Mouse (Mus musculus) gastrocnemius, adult 2 months (tissue): ENCODE results near the gene Hoxb6. TPM values are rescaled to one million over a fixed set of nuclear protein-coding genes. Genes with fewer than 3 reads are reported as not detected.

Experiments used
- DNase-seq: peaks from one replicate; pipeline ENCODE4 v3.0.0; 2022
- H3K27ac ChIP-seq: fragments of 200-600 bp; 2 replicates; pipeline ENCODE4 v1.8.1; 2022; ENCODE audit warnings: mild to moderate bottlenecking
- H3K4me3 ChIP-seq: fragments of 200-600 bp; 2 replicates; pipeline ENCODE4 v1.8.1; 2022; ENCODE audit warnings: mild to moderate bottlenecking, moderate library complexity
- CTCF ChIP-seq: fragments of 200-600 bp; IDR thresholded peaks from 2 replicates; pipeline ENCODE4 v1.8.1; 2022; ENCODE audit warnings: antibody characterized with exemption, mild to moderate bottlenecking, moderate library complexity
- intact Hi-C: fragments of 180-260 bp; cut with DNase I; formaldehyde crosslinking; loops from one replicate; pipeline ENCODE4 v1.15.1; 2025
- total RNA-seq, 2 experiments: library from RNA; stranded (reverse); gene quantifications; 2 replicates each; pipeline ENCODE4 v1.2.3; 2021

Hoxb6 gene
- total RNA-seq, 2 experiments from 2014 or later = 0.56 to 0.64 TPM

- TF ChIP-seq CTCF = peak; percentile 90
- Histone ChIP-seq H3K4me3 (peak overlapping the region; percentile 69), H3K27ac (0 out of 2 replicates have a peak overlapping the region, but pooled peaks have one; percentile 31)
- intact Hi-C loops = loop anchor here (1.0 kb wide), 1 partner anchor 14 kb away; no protein-coding TSS in a partner anchor
- peak; percentile 73 for DNase-seq
These were observed 2.2 kb downstream of the Hoxb6 start for GRCm38 (mm10) chr11:96294245-96295091.

GRCm38 (mm10) chr11:96295092-96295835, 3.0 kb downstream of the Hoxb6 start:
- TF ChIP-seq CTCF = no peak
- DNase-seq = no peak
- Histone ChIP-seq H3K4me3 (peak overlapping the region; percentile 69), H3K27ac (no peak overlapping the region)
- intact Hi-C loops = no loop called here

- DNase-seq = no peak
- TF ChIP-seq CTCF = no peak
- intact Hi-C loops = no loop called here
- H3K4me3 ChIP-seq = no peak overlapping the region
- no peak overlapping the region for H3K27ac ChIP-seq
These were observed 4.7 kb downstream of the Hoxb6 start for GRCm38 (mm10) chr11:96296997-96297396.

GRCm38 (mm10) chr11:96297428-96297827, 5.2 kb downstream of the Hoxb6 start:
- TF ChIP-seq CTCF = no peak
- no peak overlapping the region for H3K4me3 ChIP-seq
- intact Hi-C loops = no loop called here
- no peak for DNase-seq
- no peak overlapping the region for H3K27ac ChIP-seq

GRCm38 (mm10) chr11:96297968-96298635, 5.8 kb downstream of the Hoxb6 start:
- H3K27ac ChIP-seq = no peak overlapping the region
- no peak overlapping the region for H3K4me3 ChIP-seq
- no peak for DNase-seq
- no peak for TF ChIP-seq CTCF
- intact Hi-C loops = no loop called here

- no peak for TF ChIP-seq CTCF
- H3K4me3 ChIP-seq = peak overlapping the region; percentile 72
- no peak for DNase-seq
- intact Hi-C loops = no loop called here
- H3K27ac ChIP-seq = peak overlapping the region; percentile 46
These were observed 6.8 kb downstream of the Hoxb6 start for GRCm38 (mm10) chr11:96298895-96299667.

GRCm38 (mm10) chr11:96299781-96300180, 7.5 kb downstream of the Hoxb6 start:
- DNase-seq = no peak
- TF ChIP-seq CTCF = no peak
- peak overlapping the region; percentile 72 for H3K4me3 ChIP-seq
- H3K27ac ChIP-seq = no peak overlapping the region
- intact Hi-C loops = loop anchor here (5.0 kb wide), 2 partner anchors 108 to 238 kb away; no protein-coding TSS in a partner anchor

GRCm38 (mm10) chr11:96300354-96301063, 8.2 kb downstream of the Hoxb6 start:
- intact Hi-C loops = loop anchor here (5.0 kb wide), 2 partner anchors 107 to 237 kb away; no protein-coding TSS in a partner anchor
- no peak for DNase-seq
- Histone ChIP-seq H3K4me3 (no peak overlapping the region; the same call in 1 of the 2 replicates), H3K27ac (no peak overlapping the region)
- no peak for TF ChIP-seq CTCF

GRCm38 (mm10) chr11:96301064-96301431, 8.8 kb downstream of the Hoxb6 start:
- no peak for DNase-seq
- no peak for TF ChIP-seq CTCF
- intact Hi-C loops = loop anchor here (5.0 kb wide), 2 partner anchors 106 to 236 kb away; no protein-coding TSS in a partner anchor
- Histone ChIP-seq H3K4me3 (no peak overlapping the region), H3K27ac (no peak overlapping the region)

GRCm38 (mm10) chr11:96301837-96302236, 9.6 kb downstream of the Hoxb6 start:
- TF ChIP-seq CTCF = no peak
- Histone ChIP-seq H3K27ac (no peak overlapping the region), H3K4me3 (no peak overlapping the region)
- intact Hi-C loops = loop anchor here (5.0 kb wide), 2 partner anchors 105 to 235 kb away; no protein-coding TSS in a partner anchor
- no peak for DNase-seq
